Mouse (Mus musculus): ENCODE measurements around the gene Srl.
"Not testable (repeated sequence)": the region's sequence is repeated elsewhere in the genome, so short reads cannot be mapped to it uniquely, and the experiment has no call there.

The Srl gene

GRCm38 (mm10) chr16:4555555-4555954 is 13.9 kb upstream of the Srl start:
- no peak for DNase-seq (ENCODE audit: low read depth in 1 of 2, low spot score in 2 of 2)

DNA sequence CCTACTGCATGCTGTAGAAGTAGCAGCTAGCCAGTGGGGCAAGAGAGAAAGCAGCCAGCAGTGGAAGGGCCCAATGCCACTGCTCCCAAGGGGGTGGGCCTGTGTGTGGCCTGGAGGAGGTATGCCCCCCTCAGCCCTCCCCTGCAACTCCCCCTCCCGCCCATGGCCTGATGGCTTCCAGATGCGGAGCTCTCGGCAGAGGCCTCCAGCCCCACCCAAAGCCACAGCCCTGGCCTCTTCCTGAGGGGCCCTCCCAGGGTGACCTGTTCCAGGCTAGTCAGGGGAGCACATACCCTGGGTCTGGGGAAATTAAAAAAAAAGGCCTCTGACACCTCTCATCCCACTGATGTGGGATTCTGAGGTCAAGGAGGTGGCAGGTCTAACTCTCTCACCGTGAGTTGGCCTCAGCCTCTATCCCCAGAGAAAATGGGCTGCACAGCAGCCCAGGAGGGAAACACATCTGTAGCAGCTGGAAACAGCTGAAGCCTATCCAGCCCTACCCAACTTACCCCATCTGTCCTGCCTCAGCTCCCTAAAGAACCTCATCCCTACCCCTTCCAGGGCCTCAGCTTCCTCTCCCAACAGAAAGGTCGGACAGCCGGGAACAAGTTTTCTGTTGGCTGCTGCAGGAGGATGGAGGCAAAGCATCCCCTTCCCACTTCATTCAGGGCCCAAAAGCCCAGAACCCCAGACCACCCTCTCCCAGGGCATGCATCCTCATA is 11.4 kb upstream of the Srl start:
- no peak for DNase-seq (ENCODE audit: low read depth in 1 of 2, low spot score in 2 of 2)

GRCm38 (mm10) chr16:4551885-4552284 is 10.3 kb upstream of the Srl start:
- no peak for DNase-seq (ENCODE audit: low read depth in 1 of 2, low spot score in 2 of 2)

DNA sequence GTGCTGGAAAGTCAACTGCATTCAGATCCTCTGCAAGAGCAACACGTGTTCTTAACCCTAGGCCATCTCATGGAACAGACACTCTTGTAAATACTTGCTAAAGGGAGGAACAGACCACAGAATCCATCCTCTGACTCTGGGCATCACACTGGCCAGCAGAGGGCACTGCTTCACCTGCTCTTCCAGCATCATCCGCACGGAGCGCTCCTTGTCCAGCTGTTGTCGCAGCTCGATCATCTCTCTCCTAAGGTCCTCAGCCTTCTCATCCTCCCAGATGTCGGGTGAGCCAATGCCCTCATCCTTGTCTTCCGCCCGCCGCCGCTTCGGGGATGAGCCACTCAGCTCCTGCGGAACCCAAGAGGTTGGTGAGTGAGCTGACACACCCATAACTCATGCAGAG is 9.4 kb upstream of the Srl start:
- peak in 1 of 2 experiments; percentile 29 for DNase-seq (ENCODE audit: low read depth in 1 of 2, low spot score in 2 of 2)

DNA sequence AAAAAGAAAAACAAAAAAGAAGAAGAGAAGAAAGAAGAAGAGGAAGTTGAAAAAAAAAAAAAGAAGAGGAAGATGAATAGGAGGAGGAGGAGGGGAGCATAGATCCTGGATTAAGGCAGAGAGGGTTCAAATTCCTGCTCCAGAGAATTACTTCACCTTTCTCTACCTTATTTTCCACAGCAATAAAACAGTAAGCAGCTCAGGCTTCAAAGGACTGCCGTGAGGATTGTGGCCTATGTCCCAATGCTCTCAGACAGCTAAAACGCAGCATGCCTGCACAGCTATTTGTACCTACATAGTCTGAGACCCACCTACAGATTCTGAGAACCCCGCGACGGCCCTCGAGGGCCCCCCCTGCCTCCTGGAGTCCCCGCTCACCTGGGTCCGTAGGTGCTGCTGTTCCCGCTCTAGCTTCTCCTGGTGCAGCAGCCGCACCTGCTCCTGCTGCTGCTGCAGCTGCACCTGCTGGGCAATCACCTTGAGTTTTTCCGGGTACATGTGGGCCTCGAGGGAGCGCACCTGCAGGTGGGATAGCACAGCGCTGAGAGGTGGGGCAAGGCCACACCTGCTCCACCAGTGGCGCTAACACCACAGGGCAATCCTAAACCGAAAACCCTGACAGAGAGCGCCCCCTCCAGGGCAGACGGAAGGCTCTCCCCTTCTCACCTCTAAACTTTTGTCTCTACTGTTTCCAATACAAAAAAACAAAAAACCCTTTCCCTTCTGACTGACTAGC is 7.5 kb upstream of the Srl start:
- DNase-seq (ENCODE audit: low read depth in 1 of 2, low spot score in 2 of 2), result no peak

DNA sequence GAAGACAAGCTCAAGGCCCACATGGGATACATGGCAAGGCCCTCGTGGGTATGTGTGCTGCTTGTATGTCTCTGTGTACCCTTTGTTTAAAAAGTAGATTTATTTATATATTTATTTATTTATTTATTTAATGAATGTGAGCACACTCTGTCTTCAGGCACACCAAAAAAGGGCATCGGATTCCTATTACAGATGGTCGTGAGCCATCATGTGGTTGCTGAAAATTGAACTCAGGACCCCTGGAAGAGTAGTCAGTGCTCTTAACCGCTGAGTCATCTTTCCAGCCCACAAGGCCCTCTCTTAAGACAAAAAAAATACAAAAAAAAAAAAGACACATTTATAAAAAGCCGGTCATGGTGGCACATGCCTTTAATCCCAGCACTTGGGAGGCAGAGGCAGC is 6.0 kb upstream of the Srl start:
- DNase-seq (ENCODE audit: low read depth in 1 of 2, low spot score in 2 of 2), result no peak

- no peak for DNase-seq (ENCODE audit: low read depth in 1 of 2, low spot score in 2 of 2)
These were observed 5.2 kb upstream of the Srl start for GRCm38 (mm10) chr16:4546838-4547237.

DNA sequence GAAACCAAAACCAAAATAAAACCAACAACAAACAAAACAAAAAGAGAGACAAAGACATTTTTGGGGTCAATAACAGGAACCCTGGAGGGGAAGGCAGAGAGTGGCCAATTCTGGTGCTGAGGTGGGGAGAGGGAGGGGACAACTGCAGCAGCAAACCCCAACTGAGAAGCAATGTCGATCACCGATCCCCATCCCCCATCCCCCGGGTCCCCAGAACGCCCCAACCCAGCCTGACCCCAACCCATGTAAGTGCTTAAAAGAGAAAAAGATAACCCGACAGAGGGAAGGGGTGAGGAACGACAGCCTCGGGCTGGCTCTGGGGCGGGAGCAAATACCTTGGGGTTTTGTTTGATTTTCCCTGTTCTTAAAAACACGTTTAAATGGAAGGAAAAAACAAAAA is 3.2 kb upstream of the Srl start:
- no peak for DNase-seq (ENCODE audit: low read depth in 1 of 2, low spot score in 2 of 2)

- DNase-seq (ENCODE audit: low read depth in 1 of 2, low spot score in 2 of 2), result no peak
These were observed 1.6 kb upstream of the Srl start for GRCm38 (mm10) chr16:4543266-4543665.

DNA sequence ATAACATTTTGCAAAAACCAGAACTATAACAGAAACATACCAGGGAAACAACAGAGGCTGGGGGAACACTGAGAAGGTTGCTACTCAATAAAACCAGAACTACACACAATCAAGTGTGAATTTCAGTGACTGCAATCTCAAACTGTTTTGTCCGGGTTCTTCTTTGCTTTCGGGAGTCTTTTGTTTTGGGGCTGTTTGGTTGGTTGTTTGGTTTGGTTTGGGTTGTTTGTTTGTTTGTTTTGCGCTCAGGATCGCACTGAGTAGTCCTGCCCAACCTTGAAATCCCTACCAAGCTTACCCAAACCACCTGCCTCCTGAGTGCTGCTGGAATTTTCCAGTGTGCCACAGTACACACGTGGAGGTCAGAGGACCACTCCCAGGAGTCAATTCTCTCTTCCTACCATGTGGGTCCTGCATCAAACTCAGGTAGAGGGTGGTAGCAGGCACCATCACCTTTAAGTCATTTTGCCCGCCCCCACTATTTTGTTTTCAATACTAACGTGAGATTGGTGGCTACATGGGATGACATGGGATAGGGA is 689 bp upstream of the Srl start:
- DNase-seq (ENCODE audit: low read depth in 1 of 2, low spot score in 2 of 2), result no peak

- DNase-seq (ENCODE audit: low read depth in 1 of 2, low spot score in 2 of 2), result no peak
These were observed 583 bp downstream of the Srl start for GRCm38 (mm10) chr16:4541033-4541432.

DNA sequence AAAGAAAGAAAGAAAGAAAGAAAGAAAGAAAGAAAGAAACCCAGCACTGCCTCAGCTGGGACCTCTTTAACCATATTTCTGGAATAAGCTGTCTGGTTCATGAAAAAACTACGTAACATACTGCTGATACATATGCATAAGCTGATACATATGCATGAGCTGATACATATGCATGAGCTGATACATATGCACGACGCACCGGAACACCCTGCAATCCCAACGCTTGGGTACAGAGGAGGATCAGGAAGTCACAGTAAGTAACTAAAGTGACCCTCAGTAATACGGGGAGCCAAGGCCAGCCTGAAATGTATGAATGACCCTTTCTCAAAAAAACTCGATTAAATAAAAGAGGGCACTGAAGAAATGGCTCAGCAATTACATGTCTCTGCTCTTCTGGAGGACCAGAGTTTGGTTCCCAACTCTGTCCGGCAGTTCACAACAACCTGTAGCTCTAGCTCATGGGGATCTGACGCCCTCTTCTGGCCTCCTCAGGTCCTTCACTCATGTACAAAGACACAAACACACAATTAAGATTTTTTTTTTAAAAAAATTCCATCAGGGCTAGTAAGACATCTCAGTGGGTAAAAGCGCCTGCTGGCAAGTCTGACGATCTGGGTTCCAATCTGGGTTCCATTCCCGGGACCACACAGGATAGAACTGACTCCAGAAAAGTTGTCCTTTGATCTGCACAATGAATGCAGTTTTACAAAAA is 1.4 kb downstream of the Srl start:
- no peak for DNase-seq (ENCODE audit: low read depth in 1 of 2, low spot score in 2 of 2)

DNA sequence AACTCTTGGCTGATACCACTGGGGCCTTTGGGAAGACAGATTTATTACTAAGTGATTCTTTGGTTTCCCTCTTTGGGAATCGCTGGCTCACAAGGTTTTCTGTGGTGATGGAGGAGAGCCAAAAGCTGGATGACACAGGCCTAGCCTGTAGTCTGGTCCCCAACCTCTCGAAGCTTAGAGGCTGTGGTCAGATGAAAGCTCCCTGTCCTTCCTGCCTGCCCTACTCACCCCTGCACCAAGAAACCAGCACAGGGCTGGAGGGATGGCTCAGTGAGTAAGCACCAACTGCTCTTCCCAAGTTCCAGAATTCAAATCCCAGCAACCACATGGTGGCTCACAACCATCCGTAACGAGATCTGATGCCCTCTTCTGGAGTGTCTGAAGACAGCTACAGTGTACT is 2.1 kb downstream of the Srl start:
- no peak for DNase-seq (ENCODE audit: low read depth in 1 of 2, low spot score in 2 of 2)

DNA sequence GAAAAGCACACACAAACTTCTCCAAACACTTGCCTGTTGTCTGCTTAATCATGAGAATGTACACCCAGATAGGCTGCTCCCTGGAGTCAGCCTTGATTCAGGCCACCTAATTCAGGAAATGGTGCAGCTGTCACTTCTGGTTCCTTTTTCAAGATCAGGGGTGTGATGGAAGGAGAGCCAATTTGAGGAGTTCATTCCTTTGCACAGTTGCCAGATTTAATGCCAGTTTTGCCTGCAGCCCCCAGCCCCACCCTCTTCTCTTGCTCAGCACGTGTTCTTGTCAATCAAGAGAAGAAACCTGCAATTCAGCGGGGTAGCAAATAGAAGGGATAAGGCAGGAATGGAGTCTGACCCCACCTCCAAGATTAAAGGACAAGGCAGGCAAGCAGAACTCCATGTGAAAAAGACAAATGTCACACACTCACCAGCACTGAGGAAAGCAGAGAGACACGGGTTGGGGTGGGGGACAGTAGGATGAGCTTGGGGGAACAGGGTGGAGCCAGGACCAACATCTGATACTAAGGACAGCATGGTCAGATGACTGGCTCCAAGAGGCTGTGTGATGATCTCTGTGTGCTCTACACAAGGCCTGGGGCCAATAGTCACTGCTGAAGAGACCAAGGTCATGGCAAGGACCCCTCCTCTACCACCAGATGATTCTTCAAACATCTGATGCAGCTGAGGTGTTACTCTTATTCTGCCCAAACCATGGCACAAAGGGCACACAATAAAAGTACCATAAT is 3.8 kb downstream of the Srl start:
- DNase-seq (ENCODE audit: low read depth in 1 of 2, low spot score in 2 of 2), result no peak

- not testable (repeated sequence) for DNase-seq (ENCODE audit: low read depth in 1 of 2, low spot score in 2 of 2)
These were observed 14.2 kb downstream of the Srl start for GRCm38 (mm10) chr16:4527373-4527772.

DNA sequence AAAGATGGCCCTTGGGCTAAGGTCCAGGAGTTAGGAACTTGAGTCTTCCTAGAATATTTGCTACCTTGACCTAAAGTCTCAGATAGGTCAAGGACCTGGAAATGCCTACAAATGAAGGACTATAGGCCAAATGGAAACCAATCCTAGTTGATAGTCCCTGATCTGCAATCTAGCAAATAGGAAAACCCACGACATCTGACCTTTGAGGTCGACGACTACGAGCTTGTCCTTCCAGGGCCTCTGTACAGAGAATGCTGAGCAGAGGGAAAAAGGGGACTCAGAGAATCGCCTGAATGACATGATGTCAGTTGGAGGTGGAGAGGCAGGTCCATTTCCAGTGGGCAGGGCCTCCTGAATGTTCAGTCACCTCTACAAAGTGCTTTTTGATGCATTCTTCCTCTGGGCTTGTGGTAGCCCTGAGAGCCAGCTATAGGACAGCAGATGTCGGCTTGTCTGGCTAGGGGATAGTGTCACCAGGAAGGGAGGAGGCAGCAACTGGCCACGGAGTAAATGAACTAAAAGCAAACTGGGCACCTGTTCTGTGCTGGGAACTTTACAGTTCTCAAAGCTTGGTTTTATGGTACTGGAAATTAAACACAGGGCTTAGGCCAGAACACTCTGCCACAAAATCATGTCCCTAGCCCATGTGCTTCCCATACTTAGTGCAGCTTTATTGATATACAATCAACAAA is 18.2 kb downstream of the Srl start:
- no peak for DNase-seq (ENCODE audit: low read depth in 1 of 2, low spot score in 2 of 2)

GRCm38 (mm10) chr16:4522879-4523278 is 18.7 kb downstream of the Srl start:
- no peak for DNase-seq (ENCODE audit: low read depth in 1 of 2, low spot score in 2 of 2)

DNA sequence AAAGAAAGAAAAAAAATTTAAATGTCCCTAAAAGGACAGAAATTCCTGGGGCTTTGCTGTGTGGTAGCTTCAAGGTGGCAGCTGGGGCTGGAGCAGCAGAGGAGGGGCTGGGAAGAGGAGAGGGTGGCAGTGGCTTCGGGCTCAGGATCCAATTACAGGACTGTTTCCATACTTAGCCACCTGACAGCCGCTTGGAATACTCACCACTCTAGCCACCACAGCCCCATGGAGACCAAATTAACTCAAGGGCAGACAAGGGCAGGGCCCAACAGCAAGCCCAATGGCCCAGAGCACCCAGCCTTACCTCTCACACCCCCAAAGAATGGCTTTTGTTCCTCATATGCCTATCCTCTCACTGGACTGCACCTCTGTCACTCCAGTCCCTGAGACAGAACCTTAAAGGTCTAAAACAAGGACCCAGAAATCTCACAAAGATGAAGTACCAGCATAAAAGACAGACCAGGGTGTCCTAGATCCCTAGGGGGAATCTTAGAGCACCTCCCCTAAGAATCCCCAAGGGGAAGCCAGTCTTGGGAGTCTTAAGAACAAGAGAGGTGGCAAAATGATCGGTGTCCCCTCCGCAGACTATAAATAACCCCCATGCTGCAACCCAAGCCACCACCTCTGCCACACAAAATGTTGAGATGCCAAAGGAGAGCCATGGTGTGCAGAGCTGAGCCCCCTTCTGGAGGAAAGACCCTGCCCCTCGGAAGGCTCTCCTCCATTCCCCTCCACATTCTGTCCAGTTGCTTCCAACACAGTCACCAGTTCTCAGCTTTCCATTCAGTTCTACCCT is 19.7 kb downstream of the Srl start:
- DNase-seq (ENCODE audit: low read depth in 1 of 2, low spot score in 2 of 2), result no peak

- DNase-seq (ENCODE audit: low read depth in 1 of 2, low spot score in 2 of 2), result no peak
These were observed 20.4 kb downstream of the Srl start for GRCm38 (mm10) chr16:4521074-4521667.
